Mouse (Mus musculus) liver, embryonic 15.5 days (tissue): ENCODE results near the gene Traf4. TPM values are rescaled to one million over a fixed set of nuclear protein-coding genes. Genes with fewer than 3 reads are reported as not detected.

Source experiments
- ATAC-seq: fragments of 200-750 bp; cut with Nextera tagmentation; 2 replicates; pipeline ENCODE4 v1.8.0; 2017; ENCODE audit warnings: moderate number of reproducible peaks, mild to moderate bottlenecking, moderate library complexity; ENCODE audit not compliant: insufficient read depth
- H3K27ac ChIP-seq: fragments of 300-500 bp; sonication (generic); replicated peaks from 2 replicates; pipeline ENCODE4 v1.5.1; 2015; ENCODE audit warnings: mild to moderate bottlenecking, inconsistent platforms
- H3K27me3 ChIP-seq: fragments of 300-500 bp; sonication (generic); 2 replicates; pipeline ENCODE4 v1.6.1; 2015; ENCODE audit warnings: mild to moderate bottlenecking, inconsistent platforms
- H3K36me3 ChIP-seq: fragments of 300-500 bp; sonication (generic); replicated peaks from 2 replicates; pipeline ENCODE4 v1.6.1; 2015; ENCODE audit warnings: moderate library complexity, mild to moderate bottlenecking, inconsistent platforms
- H3K4me1 ChIP-seq: fragments of 300-500 bp; sonication (generic); replicated peaks from 2 replicates; pipeline ENCODE4 v1.6.1; 2015; ENCODE audit warnings: inconsistent platforms
- H3K4me2 ChIP-seq: fragments of 300-500 bp; sonication (generic); 2 replicates; pipeline ENCODE4 v1.6.1; 2015; ENCODE audit warnings: moderate library complexity, mild to moderate bottlenecking, inconsistent platforms
- H3K4me3 ChIP-seq: fragments of 300-500 bp; sonication (generic); replicated peaks from 2 replicates; pipeline ENCODE4 v1.5.1; 2015; ENCODE audit warnings: mild to moderate bottlenecking, inconsistent platforms
- H3K9ac ChIP-seq: fragments of 300-500 bp; sonication (generic); 2 replicates; pipeline ENCODE4 v1.6.1; 2015; ENCODE audit warnings: moderate library complexity, mild to moderate bottlenecking, inconsistent platforms
- H3K9me3 ChIP-seq: fragments of 300-500 bp; sonication (generic); replicated peaks from 2 replicates; pipeline ENCODE4 v1.6.1; 2016; ENCODE audit warnings: inconsistent platforms
- WGBS: fragments of 180-500 bp; shearing (Covaris S2); methylation state at CpG from one replicate; pipeline ENCODE4 v1.1.7; 2015; ENCODE audit warnings: mixed read lengths; ENCODE audit not compliant: insufficient replicate concordance; 5-methylcytosine and 5-hydroxymethylcytosine counted together
- polyA plus RNA-seq: library from polyadenylated mRNA; unstranded; fragments of >200 nt; fragmentation: Nextera tagmentation; extraction: Ambion mirVana; gene quantifications from 2 replicates; pipeline ENCODE4 v1.2.1, GENCODE M21; 2015

Traf4 gene
- polyA plus RNA-seq, 1 experiment from 2014 or later = 27.5 TPM

GRCm38 (mm10) chr11:78181830-78182357 is 16.5 kb upstream of the Traf4 start:
- ATAC-seq = no peak
- H3K27ac ChIP-seq = peak overlapping the region; percentile 89
- WGBS = 29% methylated on average over 2 of the region's 2 CpGs

GRCm38 (mm10) chr11:78180081-78180761 is 14.8 kb upstream of the Traf4 start:
- H3K36me3 ChIP-seq = peaks cover 31% of the 10 kb centered on the region
- ATAC-seq = no peak
- H3K9ac ChIP-seq = peak overlapping the region; percentile 96
- peaks cover 62% of the 10 kb centered on the region for H3K4me1 ChIP-seq
- peak overlapping the region; percentile 91 for H3K4me3 ChIP-seq
- no peaks in the 10 kb centered on the region for H3K27me3 ChIP-seq
- no peaks in the 10 kb centered on the region for H3K9me3 ChIP-seq
- H3K4me2 ChIP-seq = peak overlapping the region; percentile 96
- WGBS = 38% methylated on average over 6 of the region's 6 CpGs
- peak overlapping the region; percentile 100 for H3K27ac ChIP-seq

More at GRCm38 (mm10) chr11:78181830-78182357, 16.5 kb upstream of the Traf4 start:
- Histone ChIP-seq H3K36me3 (peaks cover 31% of the 10 kb centered on the region), H3K4me3 (peak overlapping the region; percentile 91), H3K9ac (peak overlapping the region; percentile 84), H3K27me3 (peaks cover 14% of the 10 kb centered on the region), H3K4me1 (peaks cover 53% of the 10 kb centered on the region), H3K4me2 (peak overlapping the region; percentile 96), H3K9me3 (no peaks in the 10 kb centered on the region)

GRCm38 (mm10) chr11:78179438-78179999 is 14.1 kb upstream of the Traf4 start:
- ATAC-seq = no peak
- peaks cover 67% of the 10 kb centered on the region for H3K4me1 ChIP-seq
- WGBS = 12% methylated on average over 8 of the region's 8 CpGs

GRCm38 (mm10) chr11:78178859-78179437 is 13.6 kb upstream of the Traf4 start:
- peaks cover 67% of the 10 kb centered on the region for H3K4me1 ChIP-seq
- H3K27me3 ChIP-seq = no peaks in the 10 kb centered on the region
- whole genome bisulfite sequencing = under 1% methylated on average over 29 of the region's 29 CpGs

More at GRCm38 (mm10) chr11:78179438-78179999, 14.1 kb upstream of the Traf4 start:
- Histone ChIP-seq H3K9ac (peak overlapping the region; percentile 96), H3K36me3 (peaks cover 31% of the 10 kb centered on the region), H3K4me3 (peak overlapping the region; percentile 91), H3K27ac (peak overlapping the region; percentile 100), H3K4me2 (peak overlapping the region; percentile 96), H3K27me3 (no peaks in the 10 kb centered on the region), H3K9me3 (no peaks in the 10 kb centered on the region)

GRCm38 (mm10) chr11:78177903-78178858 is 12.8 kb upstream of the Traf4 start:
- WGBS = under 1% methylated on average over 84 of the region's 84 CpGs
- peak overlapping the region; percentile 96 for H3K9ac ChIP-seq
- ATAC-seq = peak; percentile 81
- no peaks in the 10 kb centered on the region for H3K9me3 ChIP-seq
- peak overlapping the region; percentile 100 for H3K27ac ChIP-seq
- H3K36me3 ChIP-seq = peaks cover 31% of the 10 kb centered on the region
- H3K27me3 ChIP-seq = no peaks in the 10 kb centered on the region
- peak overlapping the region; percentile 96 for H3K4me2 ChIP-seq
- peaks cover 65% of the 10 kb centered on the region for H3K4me1 ChIP-seq
- H3K4me3 ChIP-seq = peak overlapping the region; percentile 91

More at GRCm38 (mm10) chr11:78178859-78179437, 13.6 kb upstream of the Traf4 start:
- Histone ChIP-seq H3K9ac (peak overlapping the region; percentile 96), H3K27ac (peak overlapping the region; percentile 100), H3K4me2 (peak overlapping the region; percentile 96), H3K4me3 (peak overlapping the region; percentile 91), H3K9me3 (no peaks in the 10 kb centered on the region), H3K36me3 (peaks cover 31% of the 10 kb centered on the region)
- no peak; the same call in 1 of the 2 replicates for ATAC-seq

GRCm38 (mm10) chr11:78177437-78177836 is 12.0 kb upstream of the Traf4 start:
- H3K9me3 ChIP-seq = no peaks in the 10 kb centered on the region
- no peaks in the 10 kb centered on the region for H3K27me3 ChIP-seq
- H3K4me1 ChIP-seq = peaks cover 71% of the 10 kb centered on the region
- H3K27ac ChIP-seq = peak overlapping the region; percentile 100
- 0% methylated on average over 10 of the region's 10 CpGs for WGBS
- peaks cover 31% of the 10 kb centered on the region for H3K36me3 ChIP-seq
- ATAC-seq = peak; percentile 33
- peak overlapping the region; percentile 96 for H3K4me2 ChIP-seq
- peak overlapping the region; percentile 91 for H3K4me3 ChIP-seq
- H3K9ac ChIP-seq = peak overlapping the region; percentile 96

- peak overlapping the region; percentile 100 for H3K27ac ChIP-seq
- peak overlapping the region; percentile 91 for H3K4me3 ChIP-seq
- peaks cover 26% of the 10 kb centered on the region for H3K36me3 ChIP-seq
- H3K4me1 ChIP-seq = peaks cover 71% of the 10 kb centered on the region
- peak overlapping the region; percentile 96 for H3K4me2 ChIP-seq
- H3K9ac ChIP-seq = peak overlapping the region; percentile 96
- ATAC-seq = no peak
- 0% methylated on average over 23 of the region's 23 CpGs for WGBS
- no peaks in the 10 kb centered on the region for H3K9me3 ChIP-seq
- H3K27me3 ChIP-seq = no peaks in the 10 kb centered on the region
Measured at GRCm38 (mm10) chr11:78176905-78177331, 11.5 kb upstream of the Traf4 start.

- under 1% methylated on average over 32 of the region's 32 CpGs for WGBS
- ATAC-seq = peak; percentile 41
Measured at GRCm38 (mm10) chr11:78176402-78176862, 11.0 kb upstream of the Traf4 start, which contains the start of the genes Nek8 and Tlcd1. Nek8 (minus strand) TSS chr11:78176675. Tlcd1 (plus strand) TSS chr11:78176711.

GRCm38 (mm10) chr11:78175771-78176401 is 10.5 kb upstream of the Traf4 start:
- ATAC-seq = no peak; the same call in 1 of the 2 replicates
- H3K27ac ChIP-seq = peak overlapping the region; percentile 100
- H3K36me3 ChIP-seq = peaks cover 15% of the 10 kb centered on the region
- peak overlapping the region; percentile 96 for H3K9ac ChIP-seq
- 3% methylated on average over 9 of the region's 10 CpGs for WGBS
- peak overlapping the region; percentile 91 for H3K4me3 ChIP-seq
- H3K27me3 ChIP-seq = no peaks in the 10 kb centered on the region
- peak overlapping the region; percentile 96 for H3K4me2 ChIP-seq
- H3K4me1 ChIP-seq = peaks cover 67% of the 10 kb centered on the region
- no peaks in the 10 kb centered on the region for H3K9me3 ChIP-seq

More at GRCm38 (mm10) chr11:78176402-78176862, 11.0 kb upstream of the Traf4 start, which contains the start of the genes Nek8 and Tlcd1:
- Histone ChIP-seq H3K4me3 (peak within 1 kb of the TSS; percentile 91), H3K27ac (peak within 1 kb of the TSS; percentile 100), H3K36me3 (peaks cover 21% of the 10 kb centered on the region), H3K27me3 (no peaks in the 10 kb centered on the region), H3K9ac (peak within 1 kb of the TSS; percentile 96), H3K9me3 (no peaks in the 10 kb centered on the region), H3K4me1 (peaks cover 71% of the 10 kb centered on the region), H3K4me2 (peak within 1 kb of the TSS; percentile 96)
